Mouse (Mus musculus): ENCODE results near the gene Srgap2.

Srgap2 gene

GRCm38 (mm10) chr1:131417821-131418660 lies 109.1 kb downstream of the Srgap2 start:
- no peak for DNase-seq (ENCODE audit: low spot score)

- DNase-seq (ENCODE audit: low spot score), result no peak
Observed at GRCm38 (mm10) chr1:131417059-131417750, 109.9 kb downstream of the Srgap2 start.

GRCm38 (mm10) chr1:131403567-131403966 lies 123.6 kb downstream of the Srgap2 start:
- no peak for DNase-seq (ENCODE audit: low spot score)

- no peak for DNase-seq (ENCODE audit: low spot score)
Observed at GRCm38 (mm10) chr1:131400844-131401243, 126.3 kb downstream of the Srgap2 start.

GRCm38 (mm10) chr1:131398181-131398580 lies 129.0 kb downstream of the Srgap2 start:
- DNase-seq (ENCODE audit: low spot score), result no peak

- DNase-seq (ENCODE audit: low spot score), result no peak
Observed at GRCm38 (mm10) chr1:131384406-131384805, 142.7 kb downstream of the Srgap2 start.

GRCm38 (mm10) chr1:131382184-131382583 lies 145.0 kb downstream of the Srgap2 start:
- DNase-seq (ENCODE audit: low spot score), result no peak

- no peak for DNase-seq (ENCODE audit: low spot score)
Observed at GRCm38 (mm10) chr1:131380254-131380653, 146.9 kb downstream of the Srgap2 start.

- no peak for DNase-seq (ENCODE audit: low spot score)
Observed at GRCm38 (mm10) chr1:131378914-131379474, 148.2 kb downstream of the Srgap2 start.

GRCm38 (mm10) chr1:131378081-131378913 lies 148.9 kb downstream of the Srgap2 start:
- no peak for DNase-seq (ENCODE audit: low spot score)

GRCm38 (mm10) chr1:131365832-131366231 lies 161.3 kb downstream of the Srgap2 start:
- no peak for DNase-seq (ENCODE audit: low spot score)

GRCm38 (mm10) chr1:131364432-131364831 lies 162.7 kb downstream of the Srgap2 start:
- DNase-seq (ENCODE audit: low spot score), result no peak

GRCm38 (mm10) chr1:131363887-131364286 lies 163.3 kb downstream of the Srgap2 start:
- DNase-seq (ENCODE audit: low spot score), result no peak

GRCm38 (mm10) chr1:131362089-131362488 lies 165.1 kb downstream of the Srgap2 start:
- no peak for DNase-seq (ENCODE audit: low spot score)

GRCm38 (mm10) chr1:131360800-131361199 lies 166.4 kb downstream of the Srgap2 start:
- no peak for DNase-seq (ENCODE audit: low spot score)

GRCm38 (mm10) chr1:131359609-131360008 lies 167.5 kb downstream of the Srgap2 start:
- no peak for DNase-seq (ENCODE audit: low spot score)

GRCm38 (mm10) chr1:131357213-131357612 lies 169.9 kb downstream of the Srgap2 start:
- DNase-seq (ENCODE audit: low spot score), result no peak

- DNase-seq (ENCODE audit: low spot score), result no peak
Observed at GRCm38 (mm10) chr1:131351436-131351835, 175.7 kb downstream of the Srgap2 start.

GRCm38 (mm10) chr1:131349993-131350510 lies 177.1 kb downstream of the Srgap2 start:
- DNase-seq (ENCODE audit: low spot score), result no peak

GRCm38 (mm10) chr1:131347708-131348107 lies 179.4 kb downstream of the Srgap2 start:
- no peak for DNase-seq (ENCODE audit: low spot score)

- DNase-seq (ENCODE audit: low spot score), result no peak
Observed at GRCm38 (mm10) chr1:131346916-131347555, 180.1 kb downstream of the Srgap2 start.
